Comparison of ENCODE assay signal across 8 mouse cellular contexts in the genomic region with DNA sequence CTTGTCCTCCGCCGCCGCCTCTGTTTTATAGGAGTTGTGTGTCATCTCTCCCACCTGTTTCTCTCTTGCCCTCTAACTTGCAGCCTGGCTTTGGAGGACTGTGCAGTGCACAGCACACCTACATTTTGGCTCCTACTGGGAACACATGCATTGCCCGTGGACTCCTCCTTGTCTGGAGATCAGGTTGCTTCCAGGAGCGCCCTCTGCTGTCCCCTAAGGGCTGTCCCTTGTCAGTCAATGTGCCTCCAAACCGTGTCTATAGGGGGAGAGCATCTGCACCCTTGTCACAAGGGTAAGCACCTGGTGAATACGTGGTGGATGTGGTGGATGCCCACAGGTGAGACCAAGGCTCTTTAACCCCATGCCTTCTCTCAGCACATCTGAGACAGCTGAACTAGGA. TPM values are rescaled to one million over a fixed set of nuclear protein-coding genes. Genes with fewer than 3 reads are reported as not detected.
A peak's percentile ranks its signal among the peaks of the same experiment; 100 is the strongest.
DNase-seq lines count a peak whose midpoint lies in the region; ATAC-seq lines count a peak whose summit lies in the region.

No protein-coding gene starts in this region.

- H3K4me3 ChIP-seq in forebrain, embryonic 10.5 days, result no peak overlapping the region
- H3K4me3 ChIP-seq in forebrain, embryonic 13.5 days, result no peak overlapping the region
- no peak overlapping the region for H3K4me3 ChIP-seq in midbrain, embryonic 10.5 days
- H3K4me3 ChIP-seq in midbrain, embryonic 13.5 days (replicated peaks), result no peak overlapping the region
- no peak overlapping the region for H3K4me3 ChIP-seq in intestine, embryonic 16.5 days (ENCODE audit: low read length)

- H3K4me2 ChIP-seq in forebrain, embryonic 13.5 days, result no peak overlapping the region
- H3K4me2 ChIP-seq in midbrain, embryonic 13.5 days (replicated peaks), result no peak overlapping the region
- H3K4me2 ChIP-seq in intestine, embryonic 16.5 days (ENCODE audit: low read depth, low read length), result no peak overlapping the region

- ATAC-seq in forebrain, embryonic 13.5 days, result no peak
- no peak for ATAC-seq in midbrain, embryonic 13.5 days
- ATAC-seq in megakaryocyte-erythroid progenitor cell, adult 5-6 weeks (replicated peaks; ENCODE audit: low FRiP score, low TSS enrichment, poor library complexity, severe bottlenecking), result peak; percentile 86
- no peak for ATAC-seq in intestine, embryonic 16.5 days

- H3K9me3 ChIP-seq in forebrain, embryonic 10.5 days, result no peaks in the 10 kb centered on the region
- no peaks in the 10 kb centered on the region for H3K9me3 ChIP-seq in forebrain, embryonic 13.5 days (replicated peaks)
- H3K9me3 ChIP-seq in midbrain, embryonic 10.5 days (replicated peaks), result no peaks in the 10 kb centered on the region
- H3K9me3 ChIP-seq in midbrain, embryonic 13.5 days, result no peaks in the 10 kb centered on the region
- no peaks in the 10 kb centered on the region for H3K9me3 ChIP-seq in intestine, embryonic 16.5 days (ENCODE audit: control insufficient read depth, low read length)

- H3K36me3 ChIP-seq in forebrain, embryonic 10.5 days (replicated peaks), result no peaks in the 10 kb centered on the region
- no peaks in the 10 kb centered on the region for H3K36me3 ChIP-seq in forebrain, embryonic 13.5 days (ENCODE audit: poor library complexity, severe bottlenecking)
- H3K36me3 ChIP-seq in midbrain, embryonic 10.5 days, result no peaks in the 10 kb centered on the region
- no peaks in the 10 kb centered on the region for H3K36me3 ChIP-seq in midbrain, embryonic 13.5 days
- no peaks in the 10 kb centered on the region for H3K36me3 ChIP-seq in intestine, embryonic 16.5 days (ENCODE audit: control insufficient read depth, insufficient read depth, low read length)

- H3K27ac ChIP-seq in forebrain, embryonic 10.5 days, result no peak overlapping the region
- no peak overlapping the region for H3K27ac ChIP-seq in forebrain, embryonic 13.5 days
- no peak overlapping the region for H3K27ac ChIP-seq in midbrain, embryonic 10.5 days (replicated peaks)
- no peak overlapping the region for H3K27ac ChIP-seq in midbrain, embryonic 13.5 days
- no peak overlapping the region for H3K27ac ChIP-seq in intestine, embryonic 16.5 days (ENCODE audit: low read length)

- peak; percentile 48 for DNase-seq in forebrain, embryonic 10.5 days (ENCODE audit: extremely low spot score, low spot score)
- peak; percentile 54 for DNase-seq in midbrain, embryonic 10.5 days (ENCODE audit: low spot score)
- peak; percentile 79 for DNase-seq in brain, adult 2 months (ENCODE audit: low read depth, low spot score)
- DNase-seq in induced T-regulatory cell, adult 2 months (ENCODE audit: low read depth), result peak; percentile 56

- WGBS in forebrain, embryonic 10.5 days, result 26% methylated on average over 7 of the region's 7 CpGs
- 20% methylated on average over 7 of the region's 7 CpGs for WGBS in forebrain, embryonic 13.5 days
- 23% methylated on average over 7 of the region's 7 CpGs for WGBS in midbrain, embryonic 10.5 days
- 28% methylated on average over 7 of the region's 7 CpGs for WGBS in midbrain, embryonic 13.5 days
- 19% methylated on average over 7 of the region's 7 CpGs for WGBS in intestine, embryonic 16.5 days

- H3K27me3 ChIP-seq in forebrain, embryonic 10.5 days (ENCODE audit: poor library complexity, severe bottlenecking), result peaks cover 96% of the 10 kb centered on the region
- H3K27me3 ChIP-seq in forebrain, embryonic 13.5 days, result peaks cover 88% of the 10 kb centered on the region
- H3K27me3 ChIP-seq in midbrain, embryonic 10.5 days (ENCODE audit: low read depth, poor library complexity, severe bottlenecking), result peaks cover 90% of the 10 kb centered on the region
- H3K27me3 ChIP-seq in midbrain, embryonic 13.5 days, result peaks cover 86% of the 10 kb centered on the region
- H3K27me3 ChIP-seq in intestine, embryonic 16.5 days (replicated peaks; ENCODE audit: control insufficient read depth, insufficient read depth, low read length), result peaks cover 57% of the 10 kb centered on the region

- H3K4me1 ChIP-seq in forebrain, embryonic 10.5 days, result peaks cover 48% of the 10 kb centered on the region
- H3K4me1 ChIP-seq in forebrain, embryonic 13.5 days, result peaks cover 11% of the 10 kb centered on the region; the same call in 1 of the 2 replicates
- H3K4me1 ChIP-seq in midbrain, embryonic 10.5 days, result peaks cover 46% of the 10 kb centered on the region
- peaks cover 21% of the 10 kb centered on the region for H3K4me1 ChIP-seq in midbrain, embryonic 13.5 days (replicated peaks)
- peaks cover 4% of the 10 kb centered on the region for H3K4me1 ChIP-seq in intestine, embryonic 16.5 days (ENCODE audit: control insufficient read depth, insufficient read depth, low read length)

- no peak overlapping the region for H3K9ac ChIP-seq in forebrain, embryonic 13.5 days
- H3K9ac ChIP-seq in midbrain, embryonic 13.5 days (replicated peaks), result no peak overlapping the region
- no peak overlapping the region for H3K9ac ChIP-seq in intestine, embryonic 16.5 days (ENCODE audit: low read depth, low read length)

RNA-seq across cellular contexts. Expression of a gene that starts 3.1 kb away (rescaled TPM):
- 8.4 and 11.8 TPM in 2 replicates for polyA plus RNA-seq in forebrain, embryonic 10.5 days (2016; fragmentation: Nextera tagmentation; extraction: Ambion mirVana)
- polyA plus RNA-seq in forebrain, embryonic 13.5 days (2015; fragmentation: Nextera tagmentation; extraction: Ambion mirVana), result 2.3 and 3.4 TPM in 2 replicates
- 5.3 and 8.7 TPM in 2 replicates for polyA plus RNA-seq in midbrain, embryonic 10.5 days (2016; fragmentation: Nextera tagmentation; extraction: Ambion mirVana)
- 0.68 and 3.0 TPM in 2 replicates for polyA plus RNA-seq in midbrain, embryonic 13.5 days (2015; fragmentation: Nextera tagmentation; extraction: Ambion mirVana)
- total RNA-seq in megakaryocyte-erythroid progenitor cell, adult 5-6 weeks (2014; fragmentation: Nextera tagmentation), result not detected in 2 replicates
- total RNA-seq in megakaryocyte-erythroid progenitor cell, adult 5-6 weeks (2017), result not detected in 2 replicates
- polyA plus RNA-seq in intestine, embryonic 16.5 days (2015; fragmentation: Nextera tagmentation; extraction: Ambion mirVana), result not detected in 2 replicates

RNA-seq across cellular contexts. Expression of a gene that starts 13.1 kb away (rescaled TPM):
- polyA plus RNA-seq in forebrain, embryonic 10.5 days (2016; fragmentation: Nextera tagmentation; extraction: Ambion mirVana), result 9.9 and 10.9 TPM in 2 replicates
- 1.8 and 2.9 TPM in 2 replicates for polyA plus RNA-seq in forebrain, embryonic 13.5 days (2015; fragmentation: Nextera tagmentation; extraction: Ambion mirVana)
- polyA plus RNA-seq in midbrain, embryonic 10.5 days (2016; fragmentation: Nextera tagmentation; extraction: Ambion mirVana), result 7.8 and 9.7 TPM in 2 replicates
- polyA plus RNA-seq in midbrain, embryonic 13.5 days (2015; fragmentation: Nextera tagmentation; extraction: Ambion mirVana), result 2.9 and 6.0 TPM in 2 replicates
- total RNA-seq in megakaryocyte-erythroid progenitor cell, adult 5-6 weeks (2014; fragmentation: Nextera tagmentation), result not detected in 2 replicates
- total RNA-seq in megakaryocyte-erythroid progenitor cell, adult 5-6 weeks (2017), result not detected in 2 replicates
- 4.2 and 4.4 TPM in 2 replicates for polyA plus RNA-seq in intestine, embryonic 16.5 days (2015; fragmentation: Nextera tagmentation; extraction: Ambion mirVana)
